Mouse (Mus musculus): ENCODE measurements around the gene Rprd1b. TPM values are rescaled to one million over a fixed set of nuclear protein-coding genes. Genes with fewer than 3 reads are reported as not detected.
A peak's percentile ranks its signal among the peaks of the same experiment; 100 is the strongest.
"Not testable (repeated sequence)": the region's sequence is repeated elsewhere in the genome, so short reads cannot be mapped to it uniquely, and the experiment has no call there.

Gene Rprd1b
- polyA plus RNA-seq, 1 experiment: 11.6 TPM

DNA sequence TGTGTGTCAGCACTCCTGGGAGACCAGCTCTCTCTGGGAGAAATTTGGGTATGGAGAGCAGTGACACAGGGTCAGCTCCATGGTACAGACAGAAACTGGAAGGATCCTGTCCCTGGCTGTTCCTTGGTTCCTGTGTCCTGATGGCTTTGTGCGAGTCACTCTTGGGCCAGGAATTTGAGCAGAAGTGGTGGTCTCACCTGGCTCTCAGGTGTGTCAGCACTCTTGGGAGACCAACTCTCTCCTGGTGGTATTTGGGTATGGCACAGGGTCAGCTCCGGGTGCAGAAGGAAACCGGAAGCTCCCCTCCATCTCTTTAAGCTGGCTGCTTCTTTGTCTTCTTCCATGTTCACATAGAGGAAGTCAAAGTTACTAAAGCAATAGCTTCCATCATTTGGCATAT is 26.3 kb downstream of the Rprd1b start:
- no peak overlapping the region for H3K4me3 ChIP-seq
- no peaks in the 10 kb centered on the region for H3K79me2 ChIP-seq (ENCODE audit: control insufficient read depth, insufficient read depth)
- H3K36me3 ChIP-seq (ENCODE audit: control insufficient read depth, insufficient read depth): peaks cover 36% of the 10 kb centered on the region
- TF ChIP-seq SRF (IDR thresholded peaks at IDR 0.05; ENCODE audit: control insufficient read depth, insufficient read length, low read depth): no peak
- TF ChIP-seq MYOD1 (IDR thresholded peaks at IDR 0.05; ENCODE audit: control insufficient read depth in 1 of 3, insufficient read length in 2 of 3, low read depth in 2 of 3): no peak
- TF ChIP-seq POLR2A (IDR thresholded peaks at IDR 0.05; ENCODE audit: insufficient read length, low read depth): no peak
- TF ChIP-seq USF1 (IDR thresholded peaks at IDR 0.05; ENCODE audit: low read depth): no peak
- no peaks in the 10 kb centered on the region for H3K27me3 ChIP-seq (ENCODE audit: control insufficient read depth, insufficient read depth, insufficient read length)
- no peak overlapping the region for H3ac ChIP-seq (ENCODE audit: control insufficient read depth, insufficient read length)
- H3K4me2 ChIP-seq (ENCODE audit: low read depth): no peak overlapping the region

DNA sequence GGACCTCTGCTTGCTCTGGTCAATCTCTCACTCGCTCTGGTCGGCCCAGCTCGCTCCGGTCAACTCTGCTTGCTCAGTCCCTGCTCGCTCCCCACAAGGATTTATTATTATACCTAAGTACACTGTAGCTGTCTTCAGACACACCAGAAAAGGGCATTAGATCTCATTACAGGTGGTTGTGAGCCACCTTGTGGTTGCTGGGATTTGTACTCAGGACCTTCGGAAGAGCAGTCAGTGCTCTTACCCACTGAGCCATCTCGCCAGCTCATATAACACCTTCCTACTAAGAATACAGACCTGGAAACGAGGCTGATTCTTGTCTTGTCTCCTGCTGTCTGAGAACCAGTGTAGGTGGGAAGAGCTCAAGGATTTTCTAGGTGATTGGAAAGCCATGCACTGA is 27.1 kb downstream of the Rprd1b start:
- not testable (repeated sequence) for H3K4me2 ChIP-seq (ENCODE audit: low read depth); H3ac ChIP-seq (ENCODE audit: control insufficient read depth, insufficient read length); H3K79me2 ChIP-seq (ENCODE audit: control insufficient read depth, insufficient read depth); H3K4me3 ChIP-seq; H3K27me3 ChIP-seq (ENCODE audit: control insufficient read depth, insufficient read depth, insufficient read length)
- peaks cover 29% of the 10 kb centered on the region for H3K36me3 ChIP-seq (ENCODE audit: control insufficient read depth, insufficient read depth)

DNA sequence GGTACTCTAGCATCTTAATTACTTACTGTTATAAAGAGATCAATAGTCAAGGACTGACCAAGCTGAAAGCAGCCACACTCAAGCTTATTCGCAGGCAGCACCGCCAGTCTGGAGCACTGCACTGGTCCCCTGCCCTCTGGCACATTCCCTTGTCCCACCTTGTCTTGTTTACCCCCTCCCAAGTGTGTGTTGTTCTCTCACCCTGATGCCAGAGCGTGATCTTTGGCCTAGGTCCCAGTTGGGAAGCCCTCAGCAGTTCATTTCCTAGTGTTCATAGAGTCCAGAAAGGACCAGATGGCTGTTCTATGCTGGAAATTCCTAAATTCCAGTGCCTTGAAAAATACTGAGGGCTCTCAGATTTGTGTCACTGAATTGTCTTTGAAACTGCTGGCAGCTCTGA is 28.7 kb downstream of the Rprd1b start:
- Histone ChIP-seq H3K27me3 (ENCODE audit: control insufficient read depth, insufficient read depth, insufficient read length) (no peaks in the 10 kb centered on the region), H3K4me2 (ENCODE audit: low read depth) (no peak overlapping the region), H3K79me2 (ENCODE audit: control insufficient read depth, insufficient read depth) (no peaks in the 10 kb centered on the region), H3K36me3 (ENCODE audit: control insufficient read depth, insufficient read depth) (peaks cover 23% of the 10 kb centered on the region), H3K4me3 (no peak overlapping the region), H3ac (ENCODE audit: control insufficient read depth, insufficient read length) (no peak overlapping the region)
- no peak for TF ChIP-seq REST (IDR thresholded peaks at IDR 0.05; ENCODE audit: insufficient read depth, insufficient read length)
- TF ChIP-seq TCF3 (IDR thresholded peaks at IDR 0.05; ENCODE audit: insufficient read length, low read depth): no peak
- no peak for TF ChIP-seq USF1 (IDR thresholded peaks at IDR 0.05; ENCODE audit: low read depth)
- no peak for TF ChIP-seq POLR2AphosphoS2 (IDR thresholded peaks at IDR 0.05; ENCODE audit: insufficient read length, low read depth)
- no peak for TF ChIP-seq TCF12 (IDR thresholded peaks at IDR 0.05; ENCODE audit: insufficient read depth, poor library complexity, severe bottlenecking)
- no peak for TF ChIP-seq MYOD1 (IDR thresholded peaks at IDR 0.05; ENCODE audit: control insufficient read depth in 1 of 3, insufficient read length in 2 of 3, low read depth in 2 of 3)
- TF ChIP-seq CEBPB (IDR thresholded peaks at IDR 0.05; ENCODE audit: insufficient read depth, poor library complexity, severe bottlenecking): no peak
- no peak for TF ChIP-seq POLR2A (IDR thresholded peaks at IDR 0.05; ENCODE audit: insufficient read length, low read depth)
- no peak for TF ChIP-seq E2F4 (IDR thresholded peaks at IDR 0.05; ENCODE audit: insufficient read depth)
- no peak for TF ChIP-seq SRF (IDR thresholded peaks at IDR 0.05; ENCODE audit: control insufficient read depth, insufficient read length, low read depth)
- TF ChIP-seq MYOG (IDR thresholded peaks at IDR 0.05; ENCODE audit: control insufficient read depth in 1 of 3, insufficient read depth in 1 of 3, insufficient read length in 2 of 3, low read depth in 2 of 3): no peak
- no peak for TF ChIP-seq MAX (IDR thresholded peaks at IDR 0.05; ENCODE audit: low read depth)

DNA sequence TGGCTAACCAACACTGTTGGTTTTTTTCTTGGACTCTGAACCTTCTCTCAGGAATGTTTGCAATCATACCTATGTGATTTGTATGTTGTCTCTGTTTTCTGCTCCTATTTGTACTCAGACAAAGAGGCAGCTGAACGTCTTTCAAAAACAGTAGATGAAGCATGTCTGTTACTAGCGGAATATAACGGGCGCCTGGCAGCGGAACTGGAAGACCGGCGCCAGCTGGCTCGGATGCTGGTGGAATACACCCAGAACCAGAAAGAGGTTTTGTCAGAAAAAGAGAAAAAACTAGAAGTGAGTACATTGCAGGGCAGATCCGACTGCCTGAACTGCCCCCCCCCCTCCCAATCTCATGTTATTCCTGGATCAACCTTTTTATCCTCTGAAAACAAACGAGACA is 30.2 kb downstream of the Rprd1b start:
- H3ac ChIP-seq (ENCODE audit: control insufficient read depth, insufficient read length): no peak overlapping the region
- H3K79me2 ChIP-seq (ENCODE audit: control insufficient read depth, insufficient read depth): no peaks in the 10 kb centered on the region
- no peak for TF ChIP-seq CEBPB (IDR thresholded peaks at IDR 0.05; ENCODE audit: insufficient read depth, poor library complexity, severe bottlenecking)
- TF ChIP-seq TCF3 (IDR thresholded peaks at IDR 0.05; ENCODE audit: insufficient read length, low read depth): no peak
- TF ChIP-seq MYOG (IDR thresholded peaks at IDR 0.05; ENCODE audit: control insufficient read depth in 1 of 3, insufficient read depth in 1 of 3, insufficient read length in 2 of 3, low read depth in 2 of 3): no peak
- TF ChIP-seq POLR2AphosphoS2 (IDR thresholded peaks at IDR 0.05; ENCODE audit: insufficient read length, low read depth): no peak
- TF ChIP-seq MYOD1 (IDR thresholded peaks at IDR 0.05; ENCODE audit: control insufficient read depth in 1 of 3, insufficient read length in 2 of 3, low read depth in 2 of 3): no peak
- TF ChIP-seq SRF (IDR thresholded peaks at IDR 0.05; ENCODE audit: control insufficient read depth, insufficient read length, low read depth): no peak
- no peaks in the 10 kb centered on the region for H3K27me3 ChIP-seq (ENCODE audit: control insufficient read depth, insufficient read depth, insufficient read length)
- H3K36me3 ChIP-seq (ENCODE audit: control insufficient read depth, insufficient read depth): peaks cover 25% of the 10 kb centered on the region
- H3K4me2 ChIP-seq (ENCODE audit: low read depth): peak overlapping the region; percentile 57
- H3K4me3 ChIP-seq: no peak overlapping the region

DNA sequence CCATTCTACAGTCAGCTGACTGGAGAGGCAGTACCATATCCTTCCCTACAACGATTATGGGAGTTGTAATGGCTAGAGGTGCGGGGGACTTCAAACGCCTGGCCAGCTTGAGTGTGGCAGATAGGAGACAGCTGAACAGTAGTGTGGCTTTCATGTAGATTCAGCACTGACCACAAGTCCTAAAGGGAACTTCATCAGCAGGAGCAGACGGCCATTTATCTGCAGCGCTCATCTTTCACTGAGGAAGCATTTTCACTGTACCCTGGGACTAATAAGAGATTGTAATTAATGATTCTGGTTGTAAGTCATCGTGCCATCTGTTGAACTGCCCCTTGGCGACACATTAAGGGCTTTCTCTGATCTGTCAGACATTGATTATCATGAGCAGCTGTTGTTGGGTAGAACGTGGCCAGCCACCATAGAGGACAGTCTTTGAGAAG is 31.4 kb downstream of the Rprd1b start:
- TF ChIP-seq MYOD1 (IDR thresholded peaks at IDR 0.05; ENCODE audit: control insufficient read depth in 1 of 3, insufficient read length in 2 of 3, low read depth in 2 of 3) (peak; percentile 78 to 90 (median 88)), USF1 (IDR thresholded peaks at IDR 0.05; ENCODE audit: low read depth) (peak; percentile 27), CEBPB (IDR thresholded peaks at IDR 0.05; ENCODE audit: insufficient read depth, poor library complexity, severe bottlenecking) (no peak), TCF3 (IDR thresholded peaks at IDR 0.05; ENCODE audit: insufficient read length, low read depth) (peak; percentile 56), MYOG (IDR thresholded peaks at IDR 0.05; ENCODE audit: control insufficient read depth in 1 of 3, insufficient read depth in 1 of 3, insufficient read length in 2 of 3, low read depth in 2 of 3) (peak; percentile 29 to 74 (median 46))
- Histone ChIP-seq H3ac (ENCODE audit: control insufficient read depth, insufficient read length) (no peak overlapping the region), H3K4me3 (no peak overlapping the region), H3K79me2 (ENCODE audit: control insufficient read depth, insufficient read depth) (no peaks in the 10 kb centered on the region), H3K27me3 (ENCODE audit: control insufficient read depth, insufficient read depth, insufficient read length) (no peaks in the 10 kb centered on the region), H3K4me2 (ENCODE audit: low read depth) (peak overlapping the region; percentile 57), H3K36me3 (ENCODE audit: control insufficient read depth, insufficient read depth) (peaks cover 22% of the 10 kb centered on the region)

DNA sequence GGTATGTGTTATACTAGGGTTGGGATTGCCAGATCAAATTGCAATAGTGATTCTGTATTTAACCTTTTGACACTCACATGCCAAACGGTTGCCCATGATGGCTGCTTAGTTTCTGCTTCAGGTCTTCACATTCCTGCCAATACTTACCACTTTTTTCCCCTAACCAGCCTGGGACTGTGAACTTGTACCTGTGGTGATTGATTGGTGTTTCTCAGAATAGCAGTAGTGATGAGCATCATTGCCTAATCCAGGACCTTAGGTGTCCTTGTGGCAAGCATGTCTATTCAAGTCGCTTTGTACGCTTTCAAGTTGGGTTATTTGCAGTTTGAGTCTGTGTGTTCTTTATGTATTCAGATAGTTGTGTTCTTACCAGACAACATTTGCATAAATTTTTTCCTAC is 34.7 kb downstream of the Rprd1b start:
- no peak overlapping the region for H3K4me2 ChIP-seq (ENCODE audit: low read depth)
- no peak overlapping the region for H3K4me3 ChIP-seq
- no peak for TF ChIP-seq SRF (IDR thresholded peaks at IDR 0.05; ENCODE audit: control insufficient read depth, insufficient read length, low read depth)
- TF ChIP-seq MYOG (IDR thresholded peaks at IDR 0.05; ENCODE audit: control insufficient read depth in 1 of 3, insufficient read depth in 1 of 3, insufficient read length in 2 of 3, low read depth in 2 of 3): no peak
- TF ChIP-seq CEBPB (IDR thresholded peaks at IDR 0.05; ENCODE audit: insufficient read depth, poor library complexity, severe bottlenecking): no peak
- TF ChIP-seq POLR2A (IDR thresholded peaks at IDR 0.05; ENCODE audit: insufficient read length, low read depth): no peak
- TF ChIP-seq MAX (IDR thresholded peaks at IDR 0.05; ENCODE audit: low read depth): no peak
- no peak for TF ChIP-seq POLR2AphosphoS2 (IDR thresholded peaks at IDR 0.05; ENCODE audit: insufficient read length, low read depth)
- no peak for TF ChIP-seq REST (IDR thresholded peaks at IDR 0.05; ENCODE audit: insufficient read depth, insufficient read length)
- no peak for TF ChIP-seq USF1 (IDR thresholded peaks at IDR 0.05; ENCODE audit: low read depth)
- no peak for TF ChIP-seq E2F4 (IDR thresholded peaks at IDR 0.05; ENCODE audit: insufficient read depth)
- TF ChIP-seq MYOD1 (IDR thresholded peaks at IDR 0.05; ENCODE audit: control insufficient read depth in 1 of 3, insufficient read length in 2 of 3, low read depth in 2 of 3): no peak
- no peak for TF ChIP-seq TCF12 (IDR thresholded peaks at IDR 0.05; ENCODE audit: insufficient read depth, poor library complexity, severe bottlenecking)
- no peak for TF ChIP-seq TCF3 (IDR thresholded peaks at IDR 0.05; ENCODE audit: insufficient read length, low read depth)
- peaks cover 10% of the 10 kb centered on the region for H3K36me3 ChIP-seq (ENCODE audit: control insufficient read depth, insufficient read depth)
- no peaks in the 10 kb centered on the region for H3K27me3 ChIP-seq (ENCODE audit: control insufficient read depth, insufficient read depth, insufficient read length)
- H3K79me2 ChIP-seq (ENCODE audit: control insufficient read depth, insufficient read depth): no peaks in the 10 kb centered on the region
- no peak overlapping the region for H3ac ChIP-seq (ENCODE audit: control insufficient read depth, insufficient read length)
